Mouse (Mus musculus) liver, embryonic 14.5 days (tissue): Measurements from ENCODE around the gene Gstm7.

ENCODE experiments used
- CTCF ChIP-seq: IDR thresholded peaks from 2 replicates; pipeline ENCODE4 v1.5.1; 2016; ENCODE audit warnings: antibody characterized with exemption, low read depth, control low read depth
- EP300 ChIP-seq: IDR thresholded peaks from 2 replicates; pipeline ENCODE4 v1.6.1; 2016; ENCODE audit warnings: antibody characterized with exemption, low read depth

DNA sequence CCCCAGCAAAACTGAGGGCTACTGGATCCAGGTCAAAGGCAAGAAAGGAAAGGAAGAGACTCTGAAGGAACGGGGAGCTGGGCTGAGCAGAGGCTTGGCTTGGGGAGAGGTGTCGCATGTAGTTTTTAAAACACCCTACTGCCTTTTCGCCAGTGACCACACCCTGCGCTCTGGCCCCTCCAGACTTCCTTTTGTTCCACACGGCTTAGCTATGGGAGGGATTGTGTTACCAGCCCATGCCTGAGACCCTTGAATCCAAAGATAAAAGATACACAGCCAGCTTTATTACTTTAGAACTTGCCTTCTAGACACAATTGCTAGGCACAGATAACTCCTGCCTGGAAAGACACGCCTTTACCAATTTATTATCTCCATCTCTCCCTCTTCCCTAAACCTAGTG is 25.7 kb downstream of the Gstm7 start:
- TF ChIP-seq CTCF (no peak), EP300 (peak; percentile 22; the same call in 1 of the 2 replicates)
